Mouse (Mus musculus): ENCODE measurements around the gene Gm6034. TPM values are rescaled to one million over a fixed set of nuclear protein-coding genes. Genes with fewer than 3 reads are reported as not detected.

Gm6034 gene
- polyA plus RNA-seq, 1 experiment from 2014 or later: not detected

DNA sequence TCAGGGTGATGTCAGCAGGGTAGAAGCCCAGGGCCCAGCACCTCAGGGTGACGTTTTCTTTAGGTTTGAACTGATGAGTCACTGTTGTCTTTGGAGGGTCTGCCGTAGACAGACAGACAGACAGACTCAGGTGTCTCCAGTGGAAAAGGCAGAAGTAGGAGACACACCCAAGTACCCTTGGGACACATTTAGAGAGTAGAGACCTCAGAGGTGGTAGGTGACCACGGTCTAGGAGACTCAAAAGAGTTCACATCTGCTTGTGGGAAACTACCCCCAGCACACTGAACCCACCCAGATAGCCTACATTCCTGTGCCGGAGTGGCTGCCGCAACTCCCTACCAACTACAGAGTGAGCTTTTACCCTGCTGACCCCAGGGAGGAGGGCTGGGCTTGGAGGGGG lies 27.8 kb upstream of the Gm6034 start:
- ATAC-seq (no peak), DNase-seq (ENCODE audit: low spot score) (no peak)
- no peak overlapping the region for H3K4me2 ChIP-seq (replicated peaks; ENCODE audit: low read depth, low read length)
- H3K27me3 ChIP-seq (replicated peaks; ENCODE audit: insufficient read depth, low read length): no peaks in the 10 kb centered on the region
- no peak overlapping the region for H3K9ac ChIP-seq (replicated peaks; ENCODE audit: low read depth)
- no peak overlapping the region for H3K4me3 ChIP-seq (ENCODE audit: low read depth, low read length)
- H3K4me1 ChIP-seq (ENCODE audit: insufficient read depth, low read depth, low read length): no peaks in the 10 kb centered on the region
- no peaks in the 10 kb centered on the region for H3K9me3 ChIP-seq (ENCODE audit: low read length)
- H3K27ac ChIP-seq (ENCODE audit: low read length): no peak overlapping the region
- H3K36me3 ChIP-seq (ENCODE audit: insufficient read depth, low read length): no peaks in the 10 kb centered on the region; the same call in 1 of the 2 replicates
- TF ChIP-seq CTCF (IDR thresholded peaks at IDR 0.05) (no peak), EP300 (IDR thresholded peaks at IDR 0.05) (no peak)
- WGBS: 89% methylated on average over 5 of the region's 5 CpGs

DNA sequence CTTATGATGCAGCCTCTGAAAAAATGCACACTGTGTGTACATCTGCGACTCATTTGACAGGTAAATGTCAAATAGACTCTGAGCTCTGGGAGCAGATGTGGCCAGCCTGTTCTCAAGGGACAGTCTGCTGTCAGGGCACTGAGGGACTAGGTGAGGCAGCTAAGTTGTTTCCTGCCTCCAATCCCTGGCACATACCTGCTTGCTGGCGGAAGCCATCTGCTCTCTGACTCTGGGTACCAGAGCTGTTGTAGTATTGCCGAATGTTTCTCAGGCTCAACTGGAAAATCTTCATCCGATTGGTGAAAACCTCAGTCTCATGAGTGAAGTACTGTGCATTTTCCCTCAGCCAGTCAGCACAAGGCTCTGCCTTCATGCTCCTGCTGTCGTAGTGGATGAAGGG lies 25.7 kb upstream of the Gm6034 start:
- Histone ChIP-seq H3K27ac (ENCODE audit: low read length) (no peak overlapping the region), H3K27me3 (replicated peaks; ENCODE audit: insufficient read depth, low read length) (no peaks in the 10 kb centered on the region), H3K4me2 (replicated peaks; ENCODE audit: low read depth, low read length) (no peak overlapping the region), H3K4me1 (ENCODE audit: insufficient read depth, low read depth, low read length) (no peaks in the 10 kb centered on the region), H3K9ac (replicated peaks; ENCODE audit: low read depth) (no peak overlapping the region), H3K4me3 (ENCODE audit: low read depth, low read length) (no peak overlapping the region), H3K9me3 (ENCODE audit: low read length) (no peaks in the 10 kb centered on the region), H3K36me3 (ENCODE audit: insufficient read depth, low read length) (no peaks in the 10 kb centered on the region; the same call in 1 of the 2 replicates)
- no peak for DNase-seq (ENCODE audit: low spot score)
- ATAC-seq: no peak
- WGBS: 85% methylated on average over 5 of the region's 5 CpGs
- no peak for TF ChIP-seq CTCF (IDR thresholded peaks at IDR 0.05)
- TF ChIP-seq EP300 (IDR thresholded peaks at IDR 0.05): no peak

DNA sequence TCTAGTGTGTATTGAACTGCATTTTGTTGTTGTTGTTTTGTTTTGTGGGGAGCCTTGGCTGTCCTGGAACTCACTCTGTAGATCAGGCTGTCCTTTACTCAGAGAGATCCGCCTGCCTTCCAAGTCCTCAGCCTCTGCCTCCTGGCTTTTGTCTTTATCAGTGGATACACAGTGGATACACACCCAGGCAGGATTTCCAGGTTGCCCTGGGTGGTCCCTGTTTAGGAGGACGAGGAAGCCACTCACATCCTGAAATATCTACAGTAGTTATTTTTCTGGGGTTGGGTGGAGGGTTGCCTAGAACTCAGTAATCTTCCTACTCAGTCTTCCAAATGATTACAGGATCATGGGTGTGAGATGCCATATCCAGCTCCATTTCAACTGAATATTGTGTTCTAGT lies 23.8 kb upstream of the Gm6034 start:
- DNase-seq (ENCODE audit: low spot score) (no peak), ATAC-seq (0 out of 2 replicates have a peak, but pooled peaks have one; percentile 5)
- H3K36me3 ChIP-seq (ENCODE audit: insufficient read depth, low read length): no peaks in the 10 kb centered on the region; the same call in 1 of the 2 replicates
- TF ChIP-seq EP300 (IDR thresholded peaks at IDR 0.05): no peak
- TF ChIP-seq CTCF (IDR thresholded peaks at IDR 0.05): no peak
- no peaks in the 10 kb centered on the region for H3K27me3 ChIP-seq (replicated peaks; ENCODE audit: insufficient read depth, low read length)
- H3K4me1 ChIP-seq (ENCODE audit: insufficient read depth, low read depth, low read length): peaks cover 2% of the 10 kb centered on the region; the same call in 1 of the 2 replicates
- 30% methylated on average over 2 of the region's 2 CpGs for WGBS
- H3K9me3 ChIP-seq (ENCODE audit: low read length): no peaks in the 10 kb centered on the region
- no peak overlapping the region for H3K4me3 ChIP-seq (ENCODE audit: low read depth, low read length)
- H3K4me2 ChIP-seq (replicated peaks; ENCODE audit: low read depth, low read length): 0 out of 2 replicates have a peak overlapping the region, but pooled peaks have one; percentile 2
- no peak overlapping the region for H3K27ac ChIP-seq (ENCODE audit: low read length)
- H3K9ac ChIP-seq (replicated peaks; ENCODE audit: low read depth): no peak overlapping the region

DNA sequence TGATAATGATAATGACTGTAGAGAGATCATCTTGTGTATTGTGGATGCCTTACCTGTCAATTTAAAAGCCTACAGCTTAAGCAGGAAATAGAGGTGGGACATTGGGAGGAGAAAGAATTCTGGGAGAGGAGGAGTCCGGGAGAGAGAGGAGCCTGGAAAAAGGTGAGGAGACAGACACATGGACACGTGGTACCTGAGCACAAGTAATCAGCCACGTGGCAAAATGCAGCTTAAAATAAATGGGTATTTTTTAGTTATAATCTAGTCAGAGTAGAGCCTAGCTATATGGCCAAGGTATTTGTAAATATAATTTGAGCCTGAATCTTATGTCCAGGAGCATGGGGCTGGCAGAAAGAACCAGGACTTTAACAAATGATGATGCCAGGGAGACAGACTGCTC lies 23.2 kb upstream of the Gm6034 start:
- Histone ChIP-seq H3K4me3 (ENCODE audit: low read depth, low read length) (peak overlapping the region; percentile 23), H3K9me3 (ENCODE audit: low read length) (no peaks in the 10 kb centered on the region), H3K4me1 (ENCODE audit: insufficient read depth, low read depth, low read length) (peaks cover 6% of the 10 kb centered on the region; the same call in 1 of the 2 replicates), H3K27ac (ENCODE audit: low read length) (peak overlapping the region; percentile 75; the same call in 1 of the 2 replicates), H3K27me3 (replicated peaks; ENCODE audit: insufficient read depth, low read length) (no peaks in the 10 kb centered on the region), H3K36me3 (ENCODE audit: insufficient read depth, low read length) (no peaks in the 10 kb centered on the region; the same call in 1 of the 2 replicates), H3K9ac (replicated peaks; ENCODE audit: low read depth) (no peak overlapping the region), H3K4me2 (replicated peaks; ENCODE audit: low read depth, low read length) (peak overlapping the region; percentile 49)
- ATAC-seq (no peak), DNase-seq (ENCODE audit: low spot score) (no peak)
- 54% methylated on average over 3 of the region's 3 CpGs for WGBS
- TF ChIP-seq CTCF (IDR thresholded peaks at IDR 0.05) (no peak), EP300 (IDR thresholded peaks at IDR 0.05) (no peak)

DNA sequence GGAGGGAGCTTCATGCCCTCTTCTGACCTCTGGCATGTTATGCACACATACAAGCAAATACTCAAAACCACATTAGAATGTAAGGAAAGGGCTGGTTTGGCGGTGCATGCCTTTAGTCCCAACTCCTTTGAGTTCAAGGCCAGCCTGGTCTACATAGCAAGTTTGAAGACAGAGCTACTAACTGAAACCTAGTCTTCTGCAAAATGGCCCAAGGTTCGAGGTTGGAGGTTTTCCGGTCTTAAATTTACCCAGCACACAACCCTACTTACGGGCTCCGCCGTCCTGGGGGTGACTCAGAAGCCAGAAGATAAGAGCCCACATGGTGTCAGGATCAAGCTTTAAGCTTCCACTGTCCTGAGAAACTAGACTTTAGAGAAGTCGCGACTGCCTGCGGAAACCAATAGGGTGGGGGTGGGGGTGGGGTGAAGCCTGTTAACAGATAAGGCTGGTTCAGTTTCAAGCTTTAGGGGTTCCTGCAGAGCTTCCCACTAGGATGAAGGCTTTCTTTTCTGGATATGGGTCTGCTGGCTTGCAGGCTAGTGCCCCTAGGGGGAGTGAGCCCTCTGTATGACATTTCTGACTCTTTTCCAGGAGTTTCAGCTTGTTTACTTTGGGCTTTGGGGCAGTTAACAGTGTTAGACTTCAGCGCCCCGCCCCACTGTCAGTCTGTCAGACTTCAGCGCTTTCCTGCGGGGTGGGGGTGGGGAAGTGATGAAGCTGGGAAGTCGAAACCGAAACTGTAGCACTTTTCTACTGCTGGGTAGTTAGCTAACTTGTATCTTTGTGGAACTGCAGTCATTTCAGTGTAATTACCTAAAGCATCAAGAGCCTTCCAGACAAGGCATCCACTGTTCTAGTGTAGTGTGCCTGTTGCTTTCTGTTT lies 22.3 kb upstream of the Gm6034 start, which contains the start of gene H2-T24:
H2-T24 (minus strand) TSS at position 370 of the 883 bp plus-strand sequence.
- peak; percentile 59 for TF ChIP-seq CTCF (IDR thresholded peaks at IDR 0.05)
- TF ChIP-seq EP300 (IDR thresholded peaks at IDR 0.05): peak; percentile 72

DNA sequence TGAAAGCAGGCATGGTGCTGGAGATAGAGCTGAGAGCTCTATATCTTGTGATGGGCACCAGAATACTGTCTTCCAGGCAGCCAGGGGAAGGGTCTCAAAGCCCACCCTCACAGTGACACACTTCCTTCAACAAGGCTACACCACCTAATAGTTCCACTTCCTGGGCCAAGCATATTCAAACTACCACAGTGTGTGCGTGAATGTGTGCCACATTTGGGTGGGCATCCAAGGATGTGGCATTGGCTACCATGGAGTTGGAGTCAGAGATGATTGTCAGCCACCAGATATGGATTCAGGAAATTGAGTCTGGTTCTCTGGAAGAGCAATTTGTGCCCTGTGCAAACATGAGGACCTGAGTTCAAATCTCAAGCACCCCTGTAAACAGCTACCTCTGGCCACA lies 21.5 kb upstream of the Gm6034 start:
- WGBS: 83% methylated on average over 1 of the region's 1 CpGs
- Histone ChIP-seq H3K36me3 (ENCODE audit: insufficient read depth, low read length) (no peaks in the 10 kb centered on the region), H3K9me3 (ENCODE audit: low read length) (no peaks in the 10 kb centered on the region), H3K27ac (ENCODE audit: low read length) (peak overlapping the region; percentile 75), H3K27me3 (replicated peaks; ENCODE audit: insufficient read depth, low read length) (no peaks in the 10 kb centered on the region), H3K4me2 (replicated peaks; ENCODE audit: low read depth, low read length) (peak overlapping the region; percentile 49), H3K4me1 (ENCODE audit: insufficient read depth, low read depth, low read length) (peaks cover 6% of the 10 kb centered on the region; the same call in 1 of the 2 replicates), H3K4me3 (ENCODE audit: low read depth, low read length) (no peak overlapping the region), H3K9ac (replicated peaks; ENCODE audit: low read depth) (no peak overlapping the region)
- ATAC-seq: no peak
- no peak for DNase-seq (ENCODE audit: low spot score)
- TF ChIP-seq CTCF (IDR thresholded peaks at IDR 0.05): no peak
- TF ChIP-seq EP300 (IDR thresholded peaks at IDR 0.05): no peak

More for the DNA sequence above, 22.3 kb upstream of the Gm6034 start, which contains the start of gene H2-T24:
- ATAC-seq (peak; percentile 82), DNase-seq (ENCODE audit: low spot score) (peak; percentile 88)
- Histone ChIP-seq H3K4me3 (ENCODE audit: low read depth, low read length) (peak within 1 kb of the TSS; percentile 23), H3K4me1 (ENCODE audit: insufficient read depth, low read depth, low read length) (peaks cover 6% of the 10 kb centered on the region; the same call in 1 of the 2 replicates), H3K27ac (ENCODE audit: low read length) (peak within 1 kb of the TSS; percentile 75), H3K36me3 (ENCODE audit: insufficient read depth, low read length) (no peaks in the 10 kb centered on the region), H3K9me3 (ENCODE audit: low read length) (no peaks in the 10 kb centered on the region), H3K9ac (replicated peaks; ENCODE audit: low read depth) (no peak within 1 kb of the TSS), H3K27me3 (replicated peaks; ENCODE audit: insufficient read depth, low read length) (no peaks in the 10 kb centered on the region), H3K4me2 (replicated peaks; ENCODE audit: low read depth, low read length) (peak within 1 kb of the TSS; percentile 49)
- WGBS: 23% methylated on average over 15 of the region's 15 CpGs

Measured in lung, postnatal 0 days (tissue).